In the genomic region with DNA sequence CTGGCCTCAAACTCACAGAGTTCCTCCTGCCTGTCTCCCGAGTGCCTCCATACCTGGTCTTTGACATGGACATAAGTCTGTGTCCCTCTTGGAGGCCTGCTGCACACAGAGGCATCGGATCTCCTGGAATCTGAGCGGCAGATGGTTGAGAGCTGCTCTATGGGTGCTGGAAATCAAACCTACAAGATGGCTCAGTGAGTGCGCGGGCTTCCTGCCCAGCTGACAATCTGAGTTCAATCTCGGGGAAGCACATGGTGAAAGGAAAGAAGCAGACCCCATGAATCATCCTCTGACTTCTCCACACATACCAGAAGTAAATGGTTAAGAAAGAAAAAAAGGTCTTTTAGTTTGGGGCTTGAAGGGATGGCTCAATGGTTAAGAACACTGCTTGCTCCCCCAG, we compare ENCODE assay signal across 29 mouse cellular contexts. TPM values are rescaled to one million over a fixed set of nuclear protein-coding genes. Genes with fewer than 3 reads are reported as not detected.
DNase-seq lines count a peak whose midpoint lies in the region; TF ChIP-seq lines count a peak whose summit lies in the region.
"Had no signal": no experiment of that assay in that cellular context is flagged by ENCODE, and none has a peak within 500 bp of the region (broad histone marks: within the 10 kb centered on the region; RNA-seq: fewer than 3 reads in every experiment).

No protein-coding gene starts in this region.

- WGBS in thymus, adult 2 months, result 5% methylated on average over 6 of the region's 6 CpGs

- TF ChIP-seq POLR2A in thymus, adult 2 months (IDR thresholded peaks at IDR 0.05; ENCODE audit: control insufficient read depth, extremely low read depth, insufficient read depth, low read length, poor library complexity), result no peak

- intact Hi-C loops in gastrocnemius, adult 2 months (cut with DNase I), result no loop called here

- no peak for TF ChIP-seq CTCF in thymus, adult 2 months (IDR thresholded peaks at IDR 0.05; ENCODE audit: borderline replicate concordance, control insufficient read depth, extremely low read depth, insufficient read depth, low read length, poor library complexity)
- TF ChIP-seq CTCF in gastrocnemius, adult 2 months (IDR thresholded peaks at IDR 0.05), result no peak

- no peaks in the 10 kb centered on the region for H3K27me3 ChIP-seq in thymus, adult 2 months (ENCODE audit: control insufficient read depth, insufficient read depth, low read length)
- H3K27me3 ChIP-seq: embryonic facial prominence, embryonic 12.5 days; forebrain, embryonic 13.5 days; forebrain, embryonic 15.5 days had no signal

- H3K36me3 ChIP-seq in thymus, adult 2 months (ENCODE audit: control insufficient read depth, insufficient read depth, low read length), result peaks cover 38% of the 10 kb centered on the region
- H3K36me3 ChIP-seq: embryonic facial prominence, embryonic 10.5 days; embryonic facial prominence, embryonic 12.5 days; forebrain, embryonic 15.5 days; G1E had no signal

- H3K27ac ChIP-seq in thymus, adult 2 months (ENCODE audit: control insufficient read depth, insufficient read depth, low read length), result peak overlapping the region; percentile 98
- H3K27ac ChIP-seq in gastrocnemius, adult 2 months, result no peak overlapping the region
- H3K27ac ChIP-seq: embryonic facial prominence, embryonic 10.5 days; embryonic facial prominence, embryonic 12.5 days; forebrain, embryonic 13.5 days; forebrain, embryonic 15.5 days had no signal

- DNase-seq in thymus, adult 2 months, result no peak
- no peak for DNase-seq in thymus, postnatal 0 days (ENCODE audit: low spot score)
- DNase-seq in thymus, postnatal 4 days, result peak; percentile 44
- DNase-seq in thymus, postnatal 14 days, result no peak
- peak; percentile 12 for DNase-seq in NIH3T3 (ENCODE audit: low read depth)
- DNase-seq in naive thymus-derived CD4-positive, alpha-beta T cell, adult 2 months (ENCODE audit: low read depth), result peak; percentile 40
- DNase-seq in ovary, postnatal 36 days (ENCODE audit: low spot score), result no peak
- DNase-seq in gastrocnemius, adult 2 months, result no peak
- DNase-seq: adrenal gland, adult 2 months; adrenal gland, postnatal 10 days; adrenal gland, postnatal 25 days; cerebellum, adult 11 months; cerebellum, adult 2 months; cerebellum, adult 9-10 months; cerebellum, postnatal 10 days; cerebellum, postnatal 25 days; forebrain, postnatal 0 days had no signal

- peaks cover 30% of the 10 kb centered on the region for H3K4me1 ChIP-seq in thymus, adult 2 months (replicated peaks; ENCODE audit: control insufficient read depth, insufficient read depth, low read length)
- H3K4me1 ChIP-seq: embryonic facial prominence, embryonic 12.5 days; forebrain, embryonic 15.5 days had no signal

- H3K4me3 ChIP-seq in thymus, adult 2 months (ENCODE audit: control insufficient read depth, insufficient read depth, low read length), result peak overlapping the region; percentile 67
- no peak overlapping the region for H3K4me3 ChIP-seq in gastrocnemius, adult 2 months
- H3K4me3 ChIP-seq: embryonic facial prominence, embryonic 10.5 days; embryonic facial prominence, embryonic 12.5 days; forebrain, embryonic 13.5 days; forebrain, embryonic 15.5 days had no signal

RNA-seq across cellular contexts. Expression of a gene that starts 2.8 kb away (rescaled TPM):
- polyA plus RNA-seq in thymus, adult 2 months (2012; rRNA removed), result 401 and 406 TPM in 2 replicates
- 140 and 151 TPM in 2 replicates for polyA plus RNA-seq in thymus, postnatal 0 days (2015; fragmentation: Nextera tagmentation; extraction: Ambion mirVana)
- not detected for total RNA-seq in gastrocnemius, adult 2 months (2021)
- total RNA-seq: adrenal gland, adult 2 months; adrenal gland, postnatal 25 days; adrenal gland, postnatal 4 days; G1E had no signal
- polyA plus RNA-seq: adrenal gland, adult 2 months; cerebellum, adult 2 months; cortical plate, adult 2 months; embryonic facial prominence, embryonic 10.5 days; embryonic facial prominence, embryonic 12.5 days; embryonic facial prominence, embryonic 14.5 days; forebrain, embryonic 11.5 days; forebrain, embryonic 15.5 days; G1E had no signal

RNA-seq across cellular contexts. Expression of a gene that starts 37.5 kb away (rescaled TPM):
- polyA plus RNA-seq in thymus, adult 2 months (2012; rRNA removed), result 8.5 and 10.9 TPM in 2 replicates
- polyA plus RNA-seq in thymus, postnatal 0 days (2015; fragmentation: Nextera tagmentation; extraction: Ambion mirVana), result 4.7 and 5.5 TPM in 2 replicates
- total RNA-seq in gastrocnemius, adult 2 months (2021), result 1 to 10 TPM in 1 of 2 experiments, under 1 TPM in 1; 0.86 to 1.2 TPM

RNA-seq across cellular contexts. Expression of a gene that starts 45.0 kb away (rescaled TPM):
- 0.13 TPM in 1 of 2 replicates, not detected in the other for polyA plus RNA-seq in thymus, adult 2 months (2012; rRNA removed)
- polyA plus RNA-seq in thymus, postnatal 0 days (2015; fragmentation: Nextera tagmentation; extraction: Ambion mirVana), result 0.09 and 0.12 TPM in 2 replicates
- total RNA-seq in gastrocnemius, adult 2 months (2021), result not detected
- total RNA-seq: adrenal gland, adult 2 months; adrenal gland, postnatal 10 days; adrenal gland, postnatal 25 days; adrenal gland, postnatal 4 days; CH12.LX; forebrain, postnatal 0 days had no signal
- polyA plus RNA-seq: adrenal gland, adult 2 months; brain, embryonic 14.5 days; CD4-positive, CD25-positive, alpha-beta regulatory T cell, adult 4 months; embryonic facial prominence, embryonic 10.5 days; embryonic facial prominence, embryonic 12.5 days; embryonic facial prominence, embryonic 14.5 days; forebrain, embryonic 11.5 days; forebrain, embryonic 13.5 days; forebrain, embryonic 15.5 days; forebrain, postnatal 0 days; G1E had no signal

Comparison
In these comparisons a context has a peak if more than half of its experiments do, and no peak if none do; other contexts are left out.
1. DNase-seq: peak in thymus, postnatal 4 days (single experiment), NIH3T3 (single experiment) and naive thymus-derived CD4-positive, alpha-beta T cell, adult 2 months (single experiment); none in thymus, adult 2 months (single experiment), thymus, postnatal 0 days (single experiment), thymus, postnatal 14 days (single experiment), ovary, postnatal 36 days (single experiment) and gastrocnemius, adult 2 months (single experiment).